Mouse (Mus musculus) left cerebral cortex, adult 18-20 months (tissue): ENCODE measurements around the gene Tectb. TPM values are rescaled to one million over a fixed set of nuclear protein-coding genes. Genes with fewer than 3 reads are reported as not detected.
"Not testable (repeated sequence)": the region's sequence is repeated elsewhere in the genome, so short reads cannot be mapped to it uniquely, and the experiment has no call there.

Experiments
- DNase-seq, 2 experiments: peaks; one replicate each; pipeline ENCODE4 v3.0.0; 2021 to 2022; ENCODE audit warnings: low spot score in 2 of 2, mixed read lengths in 1 of 2
- total RNA-seq, 2 experiments: library from RNA; stranded (reverse); gene quantifications; 2 replicates each; pipeline ENCODE4 v1.2.3; 2021

Tectb gene
- total RNA-seq, 2 experiments from 2014 or later, result not detected

GRCm38 (mm10) chr19:55165183-55165865, 15.2 kb upstream of the Tectb start:
- DNase-seq, result no peak

- DNase-seq, result no peak
Measured at GRCm38 (mm10) chr19:55165954-55166353, 14.6 kb upstream of the Tectb start.

- DNase-seq, result no peak
Measured at GRCm38 (mm10) chr19:55166741-55167140, 13.8 kb upstream of the Tectb start.

GRCm38 (mm10) chr19:55167741-55168140, 12.8 kb upstream of the Tectb start:
- DNase-seq, result no peak

GRCm38 (mm10) chr19:55168360-55168759, 12.2 kb upstream of the Tectb start:
- DNase-seq, result no peak

- DNase-seq, result not testable (repeated sequence)
Measured at GRCm38 (mm10) chr19:55169236-55169729, 11.2 kb upstream of the Tectb start.

GRCm38 (mm10) chr19:55170399-55170798, 10.1 kb upstream of the Tectb start:
- no peak for DNase-seq

- DNase-seq, result no peak
Measured at GRCm38 (mm10) chr19:55171585-55171984, 8.9 kb upstream of the Tectb start.

- no peak for DNase-seq
Measured at GRCm38 (mm10) chr19:55177143-55177542, 3.4 kb upstream of the Tectb start.

GRCm38 (mm10) chr19:55184442-55184841, 3.9 kb downstream of the Tectb start:
- no peak for DNase-seq

GRCm38 (mm10) chr19:55185074-55185473, 4.5 kb downstream of the Tectb start:
- no peak for DNase-seq

GRCm38 (mm10) chr19:55185651-55186050, 5.1 kb downstream of the Tectb start:
- no peak for DNase-seq

- DNase-seq, result no peak
Measured at GRCm38 (mm10) chr19:55190065-55190464, 9.5 kb downstream of the Tectb start.

GRCm38 (mm10) chr19:55191596-55191995, 11.1 kb downstream of the Tectb start:
- no peak for DNase-seq

GRCm38 (mm10) chr19:55192254-55192945, 11.9 kb downstream of the Tectb start:
- DNase-seq, result no peak

GRCm38 (mm10) chr19:55193717-55194394, 13.3 kb downstream of the Tectb start:
- no peak for DNase-seq

GRCm38 (mm10) chr19:55194520-55195170, 14.1 kb downstream of the Tectb start:
- DNase-seq, result no peak

GRCm38 (mm10) chr19:55195574-55195973, 15.0 kb downstream of the Tectb start:
- DNase-seq, result no peak

GRCm38 (mm10) chr19:55198303-55198702, 17.8 kb downstream of the Tectb start:
- peak; percentile 61 to 70 for DNase-seq

- peak; percentile 55 to 63 for DNase-seq
Measured at GRCm38 (mm10) chr19:55206482-55207138, 26.1 kb downstream of the Tectb start.

GRCm38 (mm10) chr19:55207205-55207604, 26.7 kb downstream of the Tectb start:
- no peak for DNase-seq
